Mouse (Mus musculus): ENCODE measurements around the gene Hsd17b3. TPM values are rescaled to one million over a fixed set of nuclear protein-coding genes. Genes with fewer than 3 reads are reported as not detected.

The Hsd17b3 gene
- total and polyA plus RNA-seq, 3 experiments = not detected

DNA sequence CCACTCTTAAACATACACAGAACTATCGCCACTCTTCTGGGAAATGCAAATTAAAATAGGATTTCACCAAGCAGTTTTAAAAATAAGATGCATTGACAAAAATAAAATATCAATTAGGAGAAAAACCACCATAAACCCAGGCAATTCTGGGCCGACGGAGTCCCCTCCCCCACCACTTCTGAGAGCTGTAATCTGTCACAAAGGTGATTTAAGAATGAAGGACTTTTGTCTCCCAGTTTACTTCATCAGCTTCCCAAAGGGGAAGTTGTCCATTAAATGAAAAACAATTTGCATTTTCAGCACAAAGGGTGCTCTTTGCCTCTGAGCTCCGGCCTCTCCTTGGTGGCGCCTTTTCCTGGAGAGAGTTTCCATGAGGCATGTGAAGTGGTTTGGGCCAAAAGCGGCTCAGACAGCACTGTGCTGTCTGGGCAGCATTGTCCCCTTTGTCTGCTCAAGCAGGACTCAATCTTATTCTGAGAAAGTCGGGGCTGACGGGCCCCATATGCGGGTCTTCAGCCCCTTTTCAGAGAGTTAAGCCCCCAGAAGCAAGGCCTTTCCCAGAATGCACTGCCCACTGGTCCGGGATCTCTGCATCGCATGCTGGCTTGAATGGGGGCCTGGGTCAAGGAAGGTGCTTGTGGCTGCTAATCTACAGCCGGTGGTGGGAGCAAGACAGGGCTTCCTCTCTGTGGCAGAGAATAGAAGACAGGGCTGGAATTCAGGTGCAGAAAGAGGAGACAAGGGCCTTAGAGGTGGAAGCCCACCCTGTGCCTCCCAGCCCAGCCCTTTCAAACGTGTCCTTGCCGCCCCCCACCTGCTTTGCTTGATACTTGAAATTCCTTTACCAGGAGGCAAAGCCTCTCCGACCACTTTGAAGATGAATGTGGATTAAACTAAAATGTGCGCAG, 7.8 kb downstream of the Hsd17b3 start:
- WGBS = 48% methylated on average over 16 of the region's 16 CpGs

DNA sequence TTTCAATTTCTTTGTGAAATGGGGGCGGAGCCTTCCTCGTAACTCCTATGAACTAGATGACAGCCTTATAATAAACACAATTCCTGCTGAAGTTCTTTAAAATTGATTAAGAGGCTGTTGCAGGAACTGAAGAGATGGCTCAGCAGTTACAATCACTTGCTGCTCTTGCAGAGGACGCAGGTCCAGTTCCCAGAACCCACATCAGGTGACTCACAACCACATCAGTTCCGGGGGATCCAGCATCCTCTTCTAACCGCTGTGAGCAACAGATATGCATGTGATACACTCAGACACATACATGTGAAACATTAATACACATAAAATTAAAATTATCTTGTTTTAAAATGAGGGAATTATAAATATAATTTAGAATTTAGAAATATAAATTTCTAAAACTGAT, 11.4 kb downstream of the Hsd17b3 start:
- H3K4me1 ChIP-seq (ENCODE audit: control insufficient read depth, insufficient read depth, low read length) = no peaks in the 10 kb centered on the region
- no peak overlapping the region for H3K9ac ChIP-seq (ENCODE audit: low read depth, low read length)
- intact Hi-C loops (cut with DNase I) = no loop called here
- WGBS = 86% methylated on average over 5 of the region's 5 CpGs
- no peaks in the 10 kb centered on the region for H3K27me3 ChIP-seq (ENCODE audit: control insufficient read depth, insufficient read depth, low read length)
- H3K4me3 ChIP-seq = no peak overlapping the region
- TF ChIP-seq EP300 (IDR thresholded peaks at IDR 0.05; ENCODE audit: insufficient read depth, low read depth, low read length) (no peak), POLR2A (IDR thresholded peaks at IDR 0.05; ENCODE audit: insufficient read depth, low read depth, low read length) (no peak), CTCF (IDR thresholded peaks at IDR 0.05) (no peak)
- H3K79me2 ChIP-seq (replicated peaks; ENCODE audit: control insufficient read depth, insufficient read depth, low read length) = no peaks in the 10 kb centered on the region
- H3K36me3 ChIP-seq (ENCODE audit: control insufficient read depth, insufficient read depth, low read length) = no peaks in the 10 kb centered on the region
- no peak overlapping the region for H3K27ac ChIP-seq
- no peak for DNase-seq

More for the DNA sequence above, 7.8 kb downstream of the Hsd17b3 start:
- Histone ChIP-seq H3K9ac (ENCODE audit: low read depth, low read length) (no peak overlapping the region), H3K4me1 (ENCODE audit: control insufficient read depth, insufficient read depth, low read length) (no peaks in the 10 kb centered on the region), H3K79me2 (replicated peaks; ENCODE audit: control insufficient read depth, insufficient read depth, low read length) (no peaks in the 10 kb centered on the region), H3K27me3 (ENCODE audit: control insufficient read depth, insufficient read depth, low read length) (no peaks in the 10 kb centered on the region), H3K36me3 (ENCODE audit: control insufficient read depth, insufficient read depth, low read length) (no peaks in the 10 kb centered on the region), H3K27ac (no peak overlapping the region), H3K4me3 (no peak overlapping the region)
- no peak for TF ChIP-seq CTCF (IDR thresholded peaks at IDR 0.05)
- TF ChIP-seq POLR2A (IDR thresholded peaks at IDR 0.05; ENCODE audit: insufficient read depth, low read depth, low read length) = no peak
- TF ChIP-seq EP300 (IDR thresholded peaks at IDR 0.05; ENCODE audit: insufficient read depth, low read depth, low read length) = no peak
- no peak for DNase-seq
- intact Hi-C loops (cut with DNase I) = no loop called here

DNA sequence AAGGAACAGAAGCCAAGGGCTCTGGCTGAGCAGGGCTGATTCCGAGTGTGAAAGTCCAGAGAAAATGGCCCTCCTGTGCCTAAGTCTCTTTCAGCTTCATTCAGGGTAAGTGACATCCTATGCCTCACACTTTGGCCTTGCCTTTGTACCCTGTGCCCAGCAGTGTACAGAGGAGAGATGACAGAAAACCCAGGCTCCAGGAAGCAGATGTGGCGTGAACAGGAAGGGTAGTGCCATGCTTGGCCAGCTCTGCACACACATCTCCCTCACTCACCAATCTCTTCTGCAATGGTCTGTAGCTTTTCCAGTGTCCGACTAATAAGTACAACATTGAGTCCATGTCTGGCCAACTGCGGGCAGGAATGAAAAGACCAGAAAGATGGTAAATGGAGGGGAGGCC, 13.0 kb downstream of the Hsd17b3 start:
- Histone ChIP-seq H3K27ac (no peak overlapping the region), H3K9ac (ENCODE audit: low read depth, low read length) (no peak overlapping the region), H3K36me3 (ENCODE audit: control insufficient read depth, insufficient read depth, low read length) (no peaks in the 10 kb centered on the region), H3K27me3 (ENCODE audit: control insufficient read depth, insufficient read depth, low read length) (no peaks in the 10 kb centered on the region), H3K79me2 (replicated peaks; ENCODE audit: control insufficient read depth, insufficient read depth, low read length) (no peaks in the 10 kb centered on the region), H3K4me3 (no peak overlapping the region), H3K4me1 (ENCODE audit: control insufficient read depth, insufficient read depth, low read length) (no peaks in the 10 kb centered on the region)
- DNase-seq = no peak
- intact Hi-C loops (cut with DNase I) = no loop called here
- WGBS = 66% methylated on average over 4 of the region's 4 CpGs
- TF ChIP-seq CTCF (IDR thresholded peaks at IDR 0.05) = no peak
- TF ChIP-seq EP300 (IDR thresholded peaks at IDR 0.05; ENCODE audit: insufficient read depth, low read depth, low read length) = no peak
- no peak for TF ChIP-seq POLR2A (IDR thresholded peaks at IDR 0.05; ENCODE audit: insufficient read depth, low read depth, low read length)

DNA sequence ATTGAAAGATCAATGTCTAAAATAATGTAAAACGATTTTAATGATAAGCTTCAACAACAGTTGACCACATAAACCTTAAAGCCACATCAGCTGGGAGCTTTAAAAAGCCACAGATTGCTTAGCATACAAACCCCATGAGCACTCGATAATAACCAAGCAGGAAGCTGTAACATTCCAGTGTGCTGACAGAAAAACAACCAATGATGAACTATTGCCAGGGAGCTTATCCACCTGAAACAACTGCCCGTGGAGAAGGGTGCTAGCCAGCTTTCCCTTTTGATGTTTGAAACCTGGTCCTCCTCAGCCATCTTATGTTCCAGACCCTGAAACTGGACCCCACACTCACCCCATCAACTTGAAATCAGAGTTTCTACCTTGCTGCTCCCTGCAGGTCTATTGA, 22.4 kb downstream of the Hsd17b3 start:
- Histone ChIP-seq H3K79me2 (replicated peaks; ENCODE audit: control insufficient read depth, insufficient read depth, low read length) (no peaks in the 10 kb centered on the region), H3K36me3 (ENCODE audit: control insufficient read depth, insufficient read depth, low read length) (no peaks in the 10 kb centered on the region), H3K9ac (ENCODE audit: low read depth, low read length) (no peak overlapping the region), H3K27me3 (ENCODE audit: control insufficient read depth, insufficient read depth, low read length) (no peaks in the 10 kb centered on the region), H3K27ac (no peak overlapping the region), H3K4me1 (ENCODE audit: control insufficient read depth, insufficient read depth, low read length) (no peaks in the 10 kb centered on the region), H3K4me3 (no peak overlapping the region)
- intact Hi-C loops (cut with DNase I) = no loop called here
- no peak for TF ChIP-seq CTCF (IDR thresholded peaks at IDR 0.05)
- TF ChIP-seq POLR2A (IDR thresholded peaks at IDR 0.05; ENCODE audit: insufficient read depth, low read depth, low read length) = no peak
- no peak for TF ChIP-seq EP300 (IDR thresholded peaks at IDR 0.05; ENCODE audit: insufficient read depth, low read depth, low read length)
- 9% methylated on average over 3 of the region's 3 CpGs for WGBS
- DNase-seq = no peak

DNA sequence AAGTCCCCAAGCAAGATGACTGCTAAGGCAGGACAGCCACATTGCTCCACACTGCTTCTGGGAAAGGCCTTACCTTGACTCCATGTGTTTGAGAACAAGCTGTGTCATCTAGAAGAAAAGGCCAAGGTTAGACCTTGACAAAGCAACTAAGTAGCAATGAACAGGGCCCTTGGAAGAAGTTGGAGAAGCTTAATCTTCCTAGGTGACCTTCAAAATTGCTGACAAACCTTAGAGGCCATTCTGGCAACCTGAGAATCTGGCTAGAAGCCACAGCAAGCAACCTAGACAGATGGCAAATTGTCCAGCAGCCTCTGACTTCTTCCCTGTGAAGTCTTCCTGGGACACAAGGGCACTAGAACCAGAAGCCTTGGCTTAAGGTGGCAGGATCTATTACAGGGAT, 24.8 kb downstream of the Hsd17b3 start:
- H3K4me3 ChIP-seq = no peak overlapping the region
- H3K27me3 ChIP-seq (ENCODE audit: control insufficient read depth, insufficient read depth, low read length) = no peaks in the 10 kb centered on the region
- H3K79me2 ChIP-seq (replicated peaks; ENCODE audit: control insufficient read depth, insufficient read depth, low read length) = no peaks in the 10 kb centered on the region
- H3K36me3 ChIP-seq (ENCODE audit: control insufficient read depth, insufficient read depth, low read length) = no peaks in the 10 kb centered on the region
- intact Hi-C loops (cut with DNase I) = no loop called here
- no peak for TF ChIP-seq POLR2A (IDR thresholded peaks at IDR 0.05; ENCODE audit: insufficient read depth, low read depth, low read length)
- no peaks in the 10 kb centered on the region for H3K4me1 ChIP-seq (ENCODE audit: control insufficient read depth, insufficient read depth, low read length)
- DNase-seq = no peak
- no peak overlapping the region for H3K27ac ChIP-seq
- H3K9ac ChIP-seq (ENCODE audit: low read depth, low read length) = no peak overlapping the region

DNA sequence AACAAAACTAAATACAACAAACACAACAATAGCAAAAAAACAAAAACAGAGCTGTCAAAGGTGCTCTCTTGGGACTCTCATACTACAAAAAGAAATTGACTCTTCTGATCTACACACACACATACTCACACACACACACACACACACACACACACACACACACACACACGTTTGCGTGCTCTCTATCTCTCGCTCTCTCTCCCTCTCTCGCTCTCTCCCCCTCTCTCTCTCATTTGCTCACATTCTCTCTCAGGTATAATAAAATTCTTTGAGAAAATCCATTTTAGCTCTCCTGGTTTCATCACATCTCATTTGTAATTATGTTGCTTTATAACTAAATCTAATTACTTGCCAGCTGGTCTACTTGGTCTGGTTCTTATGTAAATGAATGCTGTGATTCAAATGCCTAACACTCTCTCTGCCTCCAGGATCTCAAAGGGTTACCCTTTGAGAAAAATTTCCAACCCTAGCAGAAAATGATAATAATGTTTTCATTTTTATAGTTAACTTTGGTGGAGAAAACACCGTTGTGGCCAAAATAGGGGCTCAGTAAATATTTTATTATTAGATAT, 28.0 kb downstream of the Hsd17b3 start:
- WGBS = 82% methylated on average over 5 of the region's 5 CpGs
- intact Hi-C loops (cut with DNase I) = no loop called here
- Histone ChIP-seq H3K27me3 (ENCODE audit: control insufficient read depth, insufficient read depth, low read length) (no peaks in the 10 kb centered on the region), H3K9ac (ENCODE audit: low read depth, low read length) (no peak overlapping the region), H3K4me3 (no peak overlapping the region), H3K79me2 (replicated peaks; ENCODE audit: control insufficient read depth, insufficient read depth, low read length) (no peaks in the 10 kb centered on the region), H3K36me3 (ENCODE audit: control insufficient read depth, insufficient read depth, low read length) (no peaks in the 10 kb centered on the region), H3K27ac (no peak overlapping the region), H3K4me1 (ENCODE audit: control insufficient read depth, insufficient read depth, low read length) (no peaks in the 10 kb centered on the region)
- no peak for TF ChIP-seq CTCF (IDR thresholded peaks at IDR 0.05)
- TF ChIP-seq POLR2A (IDR thresholded peaks at IDR 0.05; ENCODE audit: insufficient read depth, low read depth, low read length) = no peak
- TF ChIP-seq EP300 (IDR thresholded peaks at IDR 0.05; ENCODE audit: insufficient read depth, low read depth, low read length) = no peak
- DNase-seq = no peak
